Mouse (Mus musculus) stomach, adult 2 months (tissue): ENCODE data around the gene Timp1. TPM values are rescaled to one million over a fixed set of nuclear protein-coding genes. Genes with fewer than 3 reads are reported as not detected.

ENCODE experiments used
- polyA plus RNA-seq: library from polyadenylated mRNA; depleted of rRNA; stranded (reverse); fragments of >200 nt; gene quantifications from 2 replicates; pipeline ENCODE4 v1.2.3, GENCODE M21; 2012; rRNA removed

The Timp1 gene
- polyA plus RNA-seq, result 7.8 and 12.1 TPM in 2 replicates

GRCm38 (mm10) chrX:20869962-20870513 lies at the start of gene Timp1:
Gene Timp1, plus strand, starts transcription at chrX:20870166.

DNA sequence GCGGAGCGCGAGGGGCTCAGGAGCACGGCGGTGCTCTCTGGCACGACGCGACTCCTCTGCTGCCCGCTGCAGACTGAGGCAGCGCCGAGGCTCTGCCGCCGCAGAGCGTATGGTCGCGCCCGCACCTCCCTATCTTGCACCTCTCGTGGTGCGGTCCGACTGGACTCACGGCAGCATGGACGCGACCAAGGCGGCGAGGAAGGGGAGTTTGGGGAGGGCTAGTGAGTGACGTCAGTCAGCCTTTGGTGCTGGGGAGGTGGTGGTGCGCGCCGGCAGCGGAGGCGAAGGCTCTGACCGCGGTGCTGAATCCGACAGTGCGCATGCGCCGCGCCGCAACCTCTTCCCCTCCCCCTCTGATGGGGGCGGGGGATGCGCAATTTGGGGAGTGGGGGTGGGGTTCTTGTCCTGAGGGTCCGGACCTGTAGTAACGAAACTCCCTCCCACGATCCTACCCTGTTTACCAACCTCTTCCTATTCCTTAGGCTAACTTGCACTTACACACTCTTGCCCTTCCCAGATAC lies 50.9 kb downstream of the Timp1 start, which contains the start of gene Syn1:
Gene Syn1 (minus strand): TSS at position 161 of the 521 bp plus-strand sequence.

Other genes starting within 250 kb of the Timp1 start
- 149 and 172 TPM in 2 replicates for gene Uba1, start 211.8 kb upstream of the Timp1 start, polyA plus RNA-seq
- 62.6 and 72.1 TPM in 2 replicates for gene Cdk16, start 182.2 kb upstream of the Timp1 start, polyA plus RNA-seq
- 0.73 and 1.5 TPM in 2 replicates for gene Usp11, start 166.3 kb upstream of the Timp1 start, polyA plus RNA-seq
- 76.0 and 84.0 TPM in 2 replicates for gene Araf, start 72.4 kb upstream of the Timp1 start, polyA plus RNA-seq
- 1.1 and 1.7 TPM in 2 replicates for gene Syn1, start 50.8 kb downstream of the Timp1 start, polyA plus RNA-seq
- 8.2 and 9.0 TPM in 2 replicates for gene Cfp, start 61.4 kb downstream of the Timp1 start, polyA plus RNA-seq
- gene Elk1, start 80.4 kb downstream of the Timp1 start, polyA plus RNA-seq, result 4.6 and 6.6 TPM in 2 replicates
- 3.9 and 4.4 TPM in 2 replicates for gene Uxt, start 91.9 kb downstream of the Timp1 start, polyA plus RNA-seq
- gene Zfp182, start 192.2 kb downstream of the Timp1 start, polyA plus RNA-seq, result 0.02 and 0.11 TPM in 2 replicates
- not detected in 2 replicates for gene Spaca5, start 198.2 kb downstream of the Timp1 start, polyA plus RNA-seq
- 0.02 TPM in 1 of 2 replicates, not detected in the other for gene Zfp300, start 219.4 kb downstream of the Timp1 start, polyA plus RNA-seq
- not detected in 2 replicates for gene Ssxa1, start 245.7 kb downstream of the Timp1 start, polyA plus RNA-seq